Mouse (Mus musculus): ENCODE results near the gene Jmjd1c.

Gene Jmjd1c

GRCm38 (mm10) chr10:67297175-67297855 is 201.4 kb downstream of the Jmjd1c start:
- in situ Hi-C loops (cut with MseI, MboI) = no loop called here

- in situ Hi-C loops (cut with MseI, MboI) = no loop called here
Measured at GRCm38 (mm10) chr10:67298856-67299255, 202.9 kb downstream of the Jmjd1c start.

- in situ Hi-C loops (cut with MseI, MboI) = no loop called here
Measured at GRCm38 (mm10) chr10:67299285-67299684, 203.4 kb downstream of the Jmjd1c start.

GRCm38 (mm10) chr10:67301046-67301445 is 205.1 kb downstream of the Jmjd1c start:
- in situ Hi-C loops (cut with MseI, MboI) = no loop called here

- in situ Hi-C loops (cut with MseI, MboI) = no loop called here
Measured at GRCm38 (mm10) chr10:67302340-67302739, 206.4 kb downstream of the Jmjd1c start.
